Mouse (Mus musculus) forebrain, embryonic 13.5 days (tissue): Measurements from ENCODE around the gene Tanc1. TPM values are rescaled to one million over a fixed set of nuclear protein-coding genes. Genes with fewer than 3 reads are reported as not detected.
"Not testable (repeated sequence)": the region's sequence is repeated elsewhere in the genome, so short reads cannot be mapped to it uniquely, and the experiment has no call there.

Experiments
- ATAC-seq: fragments of 200-750 bp; cut with Nextera tagmentation; 2 replicates; pipeline ENCODE4 v1.8.0; 2017
- H3K27ac ChIP-seq: fragments of 300-500 bp; sonication (generic); 2 replicates; pipeline ENCODE4 v1.5.1; 2015; ENCODE audit warnings: inconsistent platforms, mild to moderate bottlenecking, moderate library complexity
- H3K27me3 ChIP-seq: fragments of 300-500 bp; sonication (generic); 2 replicates; pipeline ENCODE4 v1.6.1; 2015; ENCODE audit warnings: mild to moderate bottlenecking, inconsistent platforms
- H3K36me3 ChIP-seq: fragments of 300-500 bp; sonication (generic); 2 replicates; pipeline ENCODE4 v1.6.1; 2015; ENCODE audit warnings: mild to moderate bottlenecking, inconsistent platforms; ENCODE audit not compliant: poor library complexity, severe bottlenecking
- H3K4me1 ChIP-seq: fragments of 300-500 bp; sonication (generic); 2 replicates; pipeline ENCODE4 v1.6.1; 2015; ENCODE audit warnings: inconsistent platforms
- H3K4me2 ChIP-seq: fragments of 300-500 bp; sonication (generic); 2 replicates; pipeline ENCODE4 v1.6.1; 2015; ENCODE audit warnings: inconsistent platforms, mild to moderate bottlenecking, moderate library complexity
- H3K4me3 ChIP-seq: fragments of 300-500 bp; sonication (generic); 2 replicates; pipeline ENCODE4 v1.5.1; 2015; ENCODE audit warnings: mild to moderate bottlenecking, inconsistent platforms
- H3K9ac ChIP-seq: fragments of 300-500 bp; sonication (generic); 2 replicates; pipeline ENCODE4 v1.6.1; 2015; ENCODE audit warnings: mild to moderate bottlenecking, inconsistent platforms
- H3K9me3 ChIP-seq: fragments of 300-500 bp; sonication (generic); replicated peaks from 2 replicates; pipeline ENCODE4 v1.6.1; 2016; ENCODE audit warnings: inconsistent platforms
- WGBS: fragments of 180-500 bp; shearing (Covaris S2); methylation state at CpG from one replicate; pipeline ENCODE4 v1.1.7; 2015; 5-methylcytosine and 5-hydroxymethylcytosine counted together
- polyA plus RNA-seq: library from polyadenylated mRNA; unstranded; fragments of >200 nt; fragmentation: Nextera tagmentation; extraction: Ambion mirVana; gene quantifications from 2 replicates; pipeline ENCODE4 v1.2.1, GENCODE M21; 2015

The Tanc1 gene
- polyA plus RNA-seq, 1 experiment from 2014 or later, result 12.7 TPM

GRCm38 (mm10) chr2:59838825-59839224 is 227.0 kb downstream of the Tanc1 start:
- Histone ChIP-seq H3K4me2 (no peak overlapping the region), H3K9me3 (no peaks in the 10 kb centered on the region), H3K36me3 (peaks cover 52% of the 10 kb centered on the region), H3K27ac (no peak overlapping the region), H3K4me3 (no peak overlapping the region), H3K9ac (no peak overlapping the region), H3K27me3 (no peaks in the 10 kb centered on the region), H3K4me1 (peaks cover 6% of the 10 kb centered on the region; the same call in 1 of the 2 replicates)
- ATAC-seq, result no peak
- WGBS, result 93% methylated on average over 8 of the region's 8 CpGs

GRCm38 (mm10) chr2:59839755-59840154 is 227.9 kb downstream of the Tanc1 start:
- Histone ChIP-seq H3K9me3 (no peaks in the 10 kb centered on the region), H3K27me3 (no peaks in the 10 kb centered on the region), H3K36me3 (peaks cover 46% of the 10 kb centered on the region), H3K27ac (peak overlapping the region; percentile 48), H3K4me1 (peaks cover 6% of the 10 kb centered on the region; the same call in 1 of the 2 replicates), H3K9ac (no peak overlapping the region), H3K4me2 (no peak overlapping the region), H3K4me3 (no peak overlapping the region)
- 67% methylated on average over 2 of the region's 2 CpGs for WGBS
- no peak for ATAC-seq

GRCm38 (mm10) chr2:59840191-59840590 is 228.3 kb downstream of the Tanc1 start:
- peaks cover 6% of the 10 kb centered on the region; the same call in 1 of the 2 replicates for H3K4me1 ChIP-seq
- ATAC-seq, result no peak
- H3K36me3 ChIP-seq, result peaks cover 42% of the 10 kb centered on the region
- H3K9me3 ChIP-seq, result no peaks in the 10 kb centered on the region
- no peak overlapping the region for H3K4me3 ChIP-seq
- 31% methylated on average over 4 of the region's 4 CpGs for WGBS
- peak overlapping the region; percentile 48 for H3K27ac ChIP-seq
- no peak overlapping the region for H3K4me2 ChIP-seq
- no peaks in the 10 kb centered on the region for H3K27me3 ChIP-seq
- no peak overlapping the region for H3K9ac ChIP-seq

- H3K4me1 ChIP-seq, result peaks cover 6% of the 10 kb centered on the region; the same call in 1 of the 2 replicates
- H3K36me3 ChIP-seq, result peaks cover 38% of the 10 kb centered on the region
- H3K4me3 ChIP-seq, result no peak overlapping the region
- peak overlapping the region; percentile 40 for H3K27ac ChIP-seq
- 0 out of 2 replicates have a peak, but pooled peaks have one; percentile 22 for ATAC-seq
- H3K4me2 ChIP-seq, result no peak overlapping the region
- H3K9ac ChIP-seq, result no peak overlapping the region
- WGBS, result 68% methylated on average over 12 of the region's 12 CpGs
- H3K27me3 ChIP-seq, result no peaks in the 10 kb centered on the region
- no peaks in the 10 kb centered on the region for H3K9me3 ChIP-seq
These were observed 229.5 kb downstream of the Tanc1 start for GRCm38 (mm10) chr2:59841189-59841939.

GRCm38 (mm10) chr2:59841944-59842343 is 230.1 kb downstream of the Tanc1 start:
- no peak for ATAC-seq

GRCm38 (mm10) chr2:59842556-59843008 is 230.7 kb downstream of the Tanc1 start:
- ATAC-seq, result no peak

More at GRCm38 (mm10) chr2:59841944-59842343, 230.1 kb downstream of the Tanc1 start:
- Histone ChIP-seq H3K4me2 (no peak overlapping the region), H3K4me1 (peaks cover 6% of the 10 kb centered on the region; the same call in 1 of the 2 replicates), H3K4me3 (no peak overlapping the region), H3K9me3 (no peaks in the 10 kb centered on the region), H3K27me3 (no peaks in the 10 kb centered on the region), H3K27ac (no peak overlapping the region), H3K36me3 (peaks cover 32% of the 10 kb centered on the region), H3K9ac (no peak overlapping the region)
- WGBS, result 75% methylated on average over 11 of the region's 11 CpGs

GRCm38 (mm10) chr2:59843156-59843555 is 231.3 kb downstream of the Tanc1 start:
- ATAC-seq, result no peak; the same call in 1 of the 2 replicates
- no peaks in the 10 kb centered on the region for H3K27me3 ChIP-seq
- H3K9me3 ChIP-seq, result no peaks in the 10 kb centered on the region
- no peak overlapping the region for H3K4me3 ChIP-seq
- 91% methylated on average over 21 of the region's 21 CpGs for WGBS
- peaks cover 26% of the 10 kb centered on the region for H3K36me3 ChIP-seq
- H3K9ac ChIP-seq, result no peak overlapping the region
- no peak overlapping the region for H3K4me2 ChIP-seq
- H3K27ac ChIP-seq, result no peak overlapping the region
- peaks cover 6% of the 10 kb centered on the region; the same call in 1 of the 2 replicates for H3K4me1 ChIP-seq

More at GRCm38 (mm10) chr2:59842556-59843008, 230.7 kb downstream of the Tanc1 start:
- Histone ChIP-seq H3K36me3 (peaks cover 28% of the 10 kb centered on the region), H3K9ac (no peak overlapping the region), H3K9me3 (no peaks in the 10 kb centered on the region), H3K4me2 (no peak overlapping the region), H3K27me3 (no peaks in the 10 kb centered on the region), H3K4me3 (no peak overlapping the region), H3K27ac (no peak overlapping the region), H3K4me1 (peaks cover 6% of the 10 kb centered on the region; the same call in 1 of the 2 replicates)
- 78% methylated on average over 6 of the region's 6 CpGs for WGBS

- H3K4me2 ChIP-seq, result no peak overlapping the region
- no peaks in the 10 kb centered on the region for H3K9me3 ChIP-seq
- peaks cover 26% of the 10 kb centered on the region for H3K36me3 ChIP-seq
- H3K4me3 ChIP-seq, result no peak overlapping the region
- no peak overlapping the region for H3K27ac ChIP-seq
- peaks cover 6% of the 10 kb centered on the region; the same call in 1 of the 2 replicates for H3K4me1 ChIP-seq
- H3K9ac ChIP-seq, result no peak overlapping the region
- WGBS, result 89% methylated on average over 6 of the region's 6 CpGs
- ATAC-seq, result no peak
- H3K27me3 ChIP-seq, result no peaks in the 10 kb centered on the region
These were observed 232.0 kb downstream of the Tanc1 start for GRCm38 (mm10) chr2:59843848-59844247.

- not testable (repeated sequence) for H3K9ac ChIP-seq, ATAC-seq, H3K4me2 ChIP-seq, H3K4me3 ChIP-seq, H3K27me3 ChIP-seq, H3K27ac ChIP-seq, H3K9me3 ChIP-seq, H3K4me1 ChIP-seq, H3K36me3 ChIP-seq
- 88% methylated on average over 5 of the region's 5 CpGs for WGBS
These were observed 240.0 kb downstream of the Tanc1 start for GRCm38 (mm10) chr2:59851885-59852284.

GRCm38 (mm10) chr2:59852916-59853315 is 241.1 kb downstream of the Tanc1 start:
- H3K27me3 ChIP-seq, result no peaks in the 10 kb centered on the region
- ATAC-seq, result peak; percentile 30; the same call in 1 of the 2 replicates
- peaks cover 8% of the 10 kb centered on the region; the same call in 1 of the 2 replicates for H3K36me3 ChIP-seq
- 64% methylated on average over 11 of the region's 11 CpGs for WGBS
- no peak overlapping the region for H3K27ac ChIP-seq
- no peak overlapping the region for H3K9ac ChIP-seq
- H3K4me1 ChIP-seq, result 0 out of 2 replicates have a peak, but pooled peaks cover 4% of the 10 kb centered on the region
- H3K4me3 ChIP-seq, result no peak overlapping the region
- no peak overlapping the region for H3K4me2 ChIP-seq
- no peaks in the 10 kb centered on the region for H3K9me3 ChIP-seq

- WGBS, result 87% methylated on average over 10 of the region's 10 CpGs
- H3K36me3 ChIP-seq, result peaks cover 8% of the 10 kb centered on the region; the same call in 1 of the 2 replicates
- H3K27ac ChIP-seq, result no peak overlapping the region
- no peak overlapping the region for H3K4me3 ChIP-seq
- H3K4me2 ChIP-seq, result no peak overlapping the region
- 0 out of 2 replicates have a peak, but pooled peaks cover 4% of the 10 kb centered on the region for H3K4me1 ChIP-seq
- ATAC-seq, result no peak
- H3K9me3 ChIP-seq, result no peaks in the 10 kb centered on the region
- no peaks in the 10 kb centered on the region for H3K27me3 ChIP-seq
- H3K9ac ChIP-seq, result no peak overlapping the region
These were observed 241.7 kb downstream of the Tanc1 start for GRCm38 (mm10) chr2:59853543-59853942.

GRCm38 (mm10) chr2:59854363-59854762 is 242.5 kb downstream of the Tanc1 start:
- Histone ChIP-seq H3K4me3 (no peak overlapping the region), H3K9me3 (no peaks in the 10 kb centered on the region), H3K9ac (no peak overlapping the region), H3K36me3 (peaks cover 8% of the 10 kb centered on the region; the same call in 1 of the 2 replicates), H3K4me1 (peaks cover 9% of the 10 kb centered on the region; the same call in 1 of the 2 replicates), H3K4me2 (no peak overlapping the region), H3K27me3 (no peaks in the 10 kb centered on the region), H3K27ac (no peak overlapping the region)
- ATAC-seq, result no peak
- 76% methylated on average over 9 of the region's 9 CpGs for WGBS
